Mouse (Mus musculus): ENCODE results near the gene Treml1.
"Not testable (repeated sequence)": the region's sequence is repeated elsewhere in the genome, so short reads cannot be mapped to it uniquely, and the experiment has no call there.

Gene Treml1

DNA sequence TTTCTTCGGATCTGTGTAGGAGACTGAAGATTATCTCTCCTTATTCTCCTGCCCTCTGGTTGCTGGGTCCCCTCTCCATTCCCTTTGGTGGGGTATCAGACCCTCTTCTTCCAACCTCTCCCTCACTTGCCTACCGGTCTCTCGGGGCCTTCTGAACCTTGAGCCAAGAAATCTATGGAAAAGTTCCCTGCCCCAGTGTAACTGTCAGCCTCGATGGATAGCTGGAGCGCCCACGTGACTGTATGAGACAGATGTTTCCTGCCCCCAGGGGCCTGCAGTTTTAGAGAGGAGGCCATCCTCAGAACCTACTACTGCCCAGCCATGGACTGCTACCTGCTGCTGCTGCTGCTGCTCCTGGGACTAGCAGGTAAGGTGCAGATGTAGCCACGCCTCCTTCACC is at the start of gene Treml1:
Gene Treml1 (plus strand): TSS at position 301 of the 400 bp plus-strand sequence.
- DNase-seq (ENCODE audit: extremely low read depth, low read depth): no peak

GRCm38 (mm10) chr17:48312124-48312523 is 47.6 kb upstream of the Treml1 start:
- no peak for DNase-seq (ENCODE audit: extremely low read depth, low read depth)

- DNase-seq (ENCODE audit: extremely low read depth, low read depth): peak; percentile 38
Observed at GRCm38 (mm10) chr17:48315905-48316579, 43.7 kb upstream of the Treml1 start, which contains the start of gene B430306N03Rik. B430306N03Rik (plus strand) TSS chr17:48316141.

DNA sequence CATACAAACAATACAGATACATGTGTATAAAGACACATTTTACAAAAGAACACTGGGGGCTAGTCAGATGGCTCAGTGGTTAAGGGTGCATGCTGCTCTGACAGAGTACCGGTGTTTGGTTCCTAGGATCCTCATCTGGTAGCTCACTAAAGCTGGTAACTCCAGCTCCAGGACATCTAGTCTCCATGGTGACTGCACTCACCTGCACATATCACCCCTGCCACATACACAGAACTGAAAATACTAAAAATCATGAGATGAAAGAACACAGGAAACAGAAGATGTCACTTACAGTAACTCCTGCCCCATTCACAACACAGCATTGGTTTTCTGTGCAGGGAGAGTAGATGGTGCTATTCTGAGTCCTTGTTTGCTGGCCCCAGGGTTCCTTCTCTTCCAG is 41.0 kb upstream of the Treml1 start:
- DNase-seq (ENCODE audit: extremely low read depth, low read depth): no peak

- no peak for DNase-seq (ENCODE audit: extremely low read depth, low read depth)
Observed at GRCm38 (mm10) chr17:48321279-48321678, 38.4 kb upstream of the Treml1 start.

DNA sequence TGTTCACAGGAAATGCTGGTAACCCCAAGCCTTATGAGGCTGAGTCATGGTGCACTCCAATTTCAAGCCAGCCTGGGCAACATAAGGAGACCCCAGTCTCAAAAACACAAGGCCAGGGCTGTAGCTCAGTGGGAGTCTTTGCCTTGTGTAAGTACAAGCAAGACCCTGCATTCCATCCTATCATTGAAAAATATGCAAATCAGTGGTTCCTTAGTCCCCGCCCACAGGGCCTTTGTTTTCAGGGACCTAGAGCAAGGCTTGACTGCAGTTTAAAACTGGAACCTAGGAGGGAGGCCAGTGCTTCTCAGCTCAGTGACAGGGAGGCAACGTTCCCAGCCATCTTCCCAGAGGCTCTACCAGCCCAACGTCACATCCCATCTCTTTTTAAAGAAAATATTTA is 36.5 kb upstream of the Treml1 start:
- no peak for DNase-seq (ENCODE audit: extremely low read depth, low read depth)

GRCm38 (mm10) chr17:48324258-48324657 is 35.5 kb upstream of the Treml1 start:
- DNase-seq (ENCODE audit: extremely low read depth, low read depth): no peak

DNA sequence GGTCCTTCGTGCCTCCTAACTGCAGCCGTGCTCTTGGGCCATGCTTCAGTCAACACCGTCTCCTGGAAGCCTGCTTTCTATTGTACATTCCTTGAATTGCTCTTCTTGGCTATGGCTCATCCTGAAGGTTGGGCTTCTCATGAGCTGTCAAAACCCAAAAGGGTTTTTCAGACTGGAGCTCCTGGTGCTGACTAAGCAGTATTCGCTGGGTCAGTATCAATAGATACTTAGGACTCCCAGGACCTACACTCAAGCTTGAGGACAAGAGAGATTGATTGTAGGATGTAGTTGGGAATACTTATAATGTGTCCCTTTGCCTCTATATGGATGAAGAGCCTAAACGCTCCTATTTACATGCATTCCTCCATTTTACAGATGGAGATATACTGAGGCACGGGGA is 34.6 kb upstream of the Treml1 start:
- no peak for DNase-seq (ENCODE audit: extremely low read depth, low read depth)

- no peak for DNase-seq (ENCODE audit: extremely low read depth, low read depth)
Observed at GRCm38 (mm10) chr17:48325638-48326037, 34.1 kb upstream of the Treml1 start.

GRCm38 (mm10) chr17:48326656-48327055 is 33.1 kb upstream of the Treml1 start:
- DNase-seq (ENCODE audit: extremely low read depth, low read depth): no peak

GRCm38 (mm10) chr17:48332524-48332923 is 27.2 kb upstream of the Treml1 start:
- no peak for DNase-seq (ENCODE audit: extremely low read depth, low read depth)

DNA sequence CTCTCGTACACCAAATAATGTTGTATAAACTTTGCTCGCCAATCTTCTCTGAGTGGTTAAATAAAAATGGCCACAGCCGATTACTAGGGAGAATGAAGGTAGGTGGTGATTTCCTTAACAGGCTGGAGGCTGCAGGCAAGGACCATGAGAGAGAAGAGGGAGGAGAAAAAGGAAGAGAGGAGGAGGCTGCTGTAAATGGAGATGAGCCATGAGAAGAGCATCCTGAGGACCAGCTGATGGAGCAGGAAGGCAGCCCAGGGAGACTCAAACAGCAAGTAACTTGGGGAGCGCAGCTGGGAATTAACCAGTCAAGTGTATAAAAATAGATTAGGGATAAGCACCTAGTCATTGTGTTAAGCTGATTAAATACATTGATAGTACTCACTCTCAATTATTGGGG is 25.5 kb upstream of the Treml1 start:
- no peak for DNase-seq (ENCODE audit: extremely low read depth, low read depth)

GRCm38 (mm10) chr17:48336857-48337256 is 22.9 kb upstream of the Treml1 start:
- peak; percentile 55 for DNase-seq (ENCODE audit: extremely low read depth, low read depth)

GRCm38 (mm10) chr17:48340267-48340666 is 19.4 kb upstream of the Treml1 start:
- DNase-seq (ENCODE audit: extremely low read depth, low read depth): no peak

GRCm38 (mm10) chr17:48341947-48342346 is 17.8 kb upstream of the Treml1 start:
- peak; percentile 88 for DNase-seq (ENCODE audit: extremely low read depth, low read depth)

GRCm38 (mm10) chr17:48343065-48343464 is 16.7 kb upstream of the Treml1 start:
- DNase-seq (ENCODE audit: extremely low read depth, low read depth): no peak

GRCm38 (mm10) chr17:48345824-48346223 is 13.9 kb upstream of the Treml1 start:
- DNase-seq (ENCODE audit: extremely low read depth, low read depth): no peak

DNA sequence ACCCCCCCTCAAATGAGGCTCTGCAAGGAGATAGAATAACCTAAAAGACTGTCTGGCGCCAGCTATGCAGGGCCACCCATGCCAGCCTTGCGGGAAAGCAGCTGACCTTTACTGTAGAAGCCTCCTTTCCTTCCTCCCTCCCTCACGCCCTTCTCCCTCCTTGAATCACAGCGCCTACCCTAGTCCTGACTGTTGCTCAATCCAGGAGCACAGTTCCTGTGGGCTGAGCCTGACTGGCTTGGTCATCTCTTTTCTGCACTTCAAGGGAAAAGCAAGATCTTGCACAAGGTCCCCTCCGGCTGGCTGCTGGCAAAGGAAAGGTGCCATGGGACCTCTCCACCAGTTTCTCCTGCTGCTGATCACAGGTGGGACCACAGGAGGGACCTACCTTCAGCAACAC is 13.5 kb upstream of the Treml1 start, which contains the start of gene Trem2:
Gene Trem2 (plus strand): TSS at position 171 of the 400 bp plus-strand sequence.
- DNase-seq (ENCODE audit: extremely low read depth, low read depth): no peak

DNA sequence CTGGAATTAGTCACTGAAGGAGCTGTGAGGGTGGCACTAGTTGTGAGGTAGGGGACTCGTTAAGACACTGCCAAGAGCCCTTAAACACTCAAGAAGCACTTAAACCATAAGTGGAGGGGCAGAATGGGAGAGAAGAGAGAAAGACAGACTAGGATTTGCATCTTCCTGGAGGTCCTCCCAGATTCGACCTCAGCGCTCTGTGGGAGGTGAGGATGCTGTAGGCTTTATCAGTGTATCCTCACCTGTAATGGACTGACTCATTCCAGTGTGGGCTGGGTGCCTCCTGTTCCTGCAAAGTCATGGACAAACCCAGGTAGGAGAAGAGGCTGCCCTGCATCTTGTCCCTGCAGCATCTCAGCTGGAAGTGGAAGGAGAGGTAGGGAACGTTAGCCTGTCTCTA is 12.9 kb upstream of the Treml1 start:
- DNase-seq (ENCODE audit: extremely low read depth, low read depth): no peak

DNA sequence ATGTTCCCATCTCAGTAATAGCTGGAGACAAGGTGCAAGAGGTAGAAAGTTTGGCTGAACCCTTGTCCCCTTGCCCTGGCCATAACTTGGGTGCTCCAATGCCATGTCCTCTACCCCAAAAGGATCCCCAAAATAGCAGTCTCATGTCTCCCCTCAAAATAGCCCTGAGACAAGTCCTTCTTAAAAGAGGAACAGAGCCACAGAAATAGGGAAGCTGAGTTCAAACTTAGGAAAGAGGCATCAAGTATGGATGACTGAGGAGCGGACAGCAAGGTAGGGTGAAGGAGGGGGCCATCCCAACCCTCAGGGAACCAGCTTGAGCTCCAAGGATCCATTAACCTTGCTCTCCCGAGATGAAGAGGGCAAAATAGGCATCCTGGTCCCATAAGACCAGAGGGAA is 12.4 kb upstream of the Treml1 start:
- DNase-seq (ENCODE audit: extremely low read depth, low read depth): peak; percentile 59

GRCm38 (mm10) chr17:48350681-48351193 is 9.0 kb upstream of the Treml1 start:
- no peak for DNase-seq (ENCODE audit: extremely low read depth, low read depth)

GRCm38 (mm10) chr17:48352976-48353375 is 6.7 kb upstream of the Treml1 start:
- not testable (repeated sequence) for DNase-seq (ENCODE audit: extremely low read depth, low read depth)

GRCm38 (mm10) chr17:48355822-48356221 is 3.9 kb upstream of the Treml1 start:
- DNase-seq (ENCODE audit: extremely low read depth, low read depth): no peak

Data from MEL-GATA-1-ER (cell line).